Mouse (Mus musculus): ENCODE results near the gene Gm17490. TPM values are rescaled to one million over a fixed set of nuclear protein-coding genes. Genes with fewer than 3 reads are reported as not detected.
A peak's percentile ranks its signal among the peaks of the same experiment; 100 is the strongest.
"Not testable (repeated sequence)": the region's sequence is repeated elsewhere in the genome, so short reads cannot be mapped to it uniquely, and the experiment has no call there.

Gene Gm17490
- polyA plus RNA-seq, 1 experiment from 2014 or later: not detected

- H3K27ac ChIP-seq (ENCODE audit: low read depth, low read length); H3K9ac ChIP-seq (ENCODE audit: low read depth, low read length); H3K9me3 ChIP-seq (replicated peaks; ENCODE audit: control insufficient read depth, low read length); H3K36me3 ChIP-seq (ENCODE audit: control insufficient read depth, insufficient read depth, low read length); H3K4me2 ChIP-seq; H3K4me3 ChIP-seq (ENCODE audit: low read depth, low read length); ATAC-seq (replicated peaks; ENCODE audit: insufficient number of reproducible peaks, low FRiP score, low TSS enrichment); H3K27me3 ChIP-seq (ENCODE audit: control insufficient read depth, insufficient read depth, low read length); H3K4me1 ChIP-seq (ENCODE audit: control insufficient read depth, insufficient read depth, low read length): not testable (repeated sequence)
- 81% methylated on average over 6 of the region's 6 CpGs for WGBS (ENCODE audit: insufficient replicate concordance)
Measured at GRCm38 (mm10) chr2:11612939-11613338, 13.1 kb downstream of the Gm17490 start.

- not testable (repeated sequence) for ATAC-seq (replicated peaks; ENCODE audit: insufficient number of reproducible peaks, low FRiP score, low TSS enrichment); H3K4me1 ChIP-seq (ENCODE audit: control insufficient read depth, insufficient read depth, low read length); H3K27me3 ChIP-seq (ENCODE audit: control insufficient read depth, insufficient read depth, low read length); H3K27ac ChIP-seq (ENCODE audit: low read depth, low read length); H3K9me3 ChIP-seq (replicated peaks; ENCODE audit: control insufficient read depth, low read length); H3K9ac ChIP-seq (ENCODE audit: low read depth, low read length); H3K4me3 ChIP-seq (ENCODE audit: low read depth, low read length); H3K36me3 ChIP-seq (ENCODE audit: control insufficient read depth, insufficient read depth, low read length); H3K4me2 ChIP-seq
- 71% methylated on average over 4 of the region's 4 CpGs for WGBS (ENCODE audit: insufficient replicate concordance)
Measured at GRCm38 (mm10) chr2:11606718-11607117, 19.3 kb downstream of the Gm17490 start.

- H3K27ac ChIP-seq (ENCODE audit: low read depth, low read length): no peak overlapping the region
- H3K9ac ChIP-seq (ENCODE audit: low read depth, low read length): no peak overlapping the region
- H3K4me2 ChIP-seq: no peak overlapping the region
- H3K9me3 ChIP-seq (replicated peaks; ENCODE audit: control insufficient read depth, low read length): no peaks in the 10 kb centered on the region
- ATAC-seq (replicated peaks; ENCODE audit: insufficient number of reproducible peaks, low FRiP score, low TSS enrichment): no peak
- peaks cover 7% of the 10 kb centered on the region for H3K4me1 ChIP-seq (ENCODE audit: control insufficient read depth, insufficient read depth, low read length)
- H3K4me3 ChIP-seq (ENCODE audit: low read depth, low read length): no peak overlapping the region
- H3K27me3 ChIP-seq (ENCODE audit: control insufficient read depth, insufficient read depth, low read length): no peaks in the 10 kb centered on the region
- peaks cover 5% of the 10 kb centered on the region for H3K36me3 ChIP-seq (ENCODE audit: control insufficient read depth, insufficient read depth, low read length)
Measured at GRCm38 (mm10) chr2:11604911-11605310, 21.2 kb downstream of the Gm17490 start.

- Histone ChIP-seq H3K9me3 (replicated peaks; ENCODE audit: control insufficient read depth, low read length) (no peaks in the 10 kb centered on the region), H3K9ac (ENCODE audit: low read depth, low read length) (peak within 1 kb of the TSS; percentile 98), H3K4me2 (peak within 1 kb of the TSS; percentile 85), H3K36me3 (ENCODE audit: control insufficient read depth, insufficient read depth, low read length) (peaks cover 5% of the 10 kb centered on the region), H3K27ac (ENCODE audit: low read depth, low read length) (peak within 1 kb of the TSS; percentile 73; the same call in 1 of the 2 replicates), H3K4me1 (ENCODE audit: control insufficient read depth, insufficient read depth, low read length) (peaks cover 7% of the 10 kb centered on the region), H3K4me3 (ENCODE audit: low read depth, low read length) (peak within 1 kb of the TSS; percentile 96), H3K27me3 (ENCODE audit: control insufficient read depth, insufficient read depth, low read length) (no peaks in the 10 kb centered on the region)
- WGBS (ENCODE audit: insufficient replicate concordance): 85% methylated on average over 5 of the region's 5 CpGs
- ATAC-seq (replicated peaks; ENCODE audit: insufficient number of reproducible peaks, low FRiP score, low TSS enrichment): no peak
Measured at GRCm38 (mm10) chr2:11604053-11604452, 22.0 kb downstream of the Gm17490 start, which contains the start of gene Rbm17. TSS of gene Rbm17 (minus strand) at chr2:11604153.

- H3K4me3 ChIP-seq (ENCODE audit: low read depth, low read length): peak overlapping the region; percentile 96
- WGBS (ENCODE audit: insufficient replicate concordance): under 1% methylated on average over 77 of the region's 78 CpGs
- H3K9ac ChIP-seq (ENCODE audit: low read depth, low read length): peak overlapping the region; percentile 98
- no peaks in the 10 kb centered on the region for H3K27me3 ChIP-seq (ENCODE audit: control insufficient read depth, insufficient read depth, low read length)
- peaks cover 7% of the 10 kb centered on the region for H3K4me1 ChIP-seq (ENCODE audit: control insufficient read depth, insufficient read depth, low read length)
- H3K9me3 ChIP-seq (replicated peaks; ENCODE audit: control insufficient read depth, low read length): no peaks in the 10 kb centered on the region
- peak overlapping the region; percentile 73; the same call in 1 of the 2 replicates for H3K27ac ChIP-seq (ENCODE audit: low read depth, low read length)
- peaks cover 8% of the 10 kb centered on the region for H3K36me3 ChIP-seq (ENCODE audit: control insufficient read depth, insufficient read depth, low read length)
- peak; percentile 97 for ATAC-seq (replicated peaks; ENCODE audit: insufficient number of reproducible peaks, low FRiP score, low TSS enrichment)
- peak overlapping the region; percentile 85 for H3K4me2 ChIP-seq
Measured at GRCm38 (mm10) chr2:11602506-11603489, 23.3 kb downstream of the Gm17490 start.

GRCm38 (mm10) chr2:11601795-11602194 is 24.3 kb downstream of the Gm17490 start:
- WGBS (ENCODE audit: insufficient replicate concordance): 78% methylated on average over 6 of the region's 6 CpGs
- H3K4me1 ChIP-seq (ENCODE audit: control insufficient read depth, insufficient read depth, low read length): peaks cover 7% of the 10 kb centered on the region
- H3K9me3 ChIP-seq (replicated peaks; ENCODE audit: control insufficient read depth, low read length): no peaks in the 10 kb centered on the region
- H3K4me3 ChIP-seq (ENCODE audit: low read depth, low read length): peak overlapping the region; percentile 96
- peaks cover 11% of the 10 kb centered on the region for H3K36me3 ChIP-seq (ENCODE audit: control insufficient read depth, insufficient read depth, low read length)
- H3K27me3 ChIP-seq (ENCODE audit: control insufficient read depth, insufficient read depth, low read length): no peaks in the 10 kb centered on the region
- H3K4me2 ChIP-seq: peak overlapping the region; percentile 85
- no peak overlapping the region for H3K27ac ChIP-seq (ENCODE audit: low read depth, low read length)
- no peak for ATAC-seq (replicated peaks; ENCODE audit: insufficient number of reproducible peaks, low FRiP score, low TSS enrichment)
- peak overlapping the region; percentile 98 for H3K9ac ChIP-seq (ENCODE audit: low read depth, low read length)

- no peak overlapping the region for H3K4me3 ChIP-seq (ENCODE audit: low read depth, low read length)
- H3K4me1 ChIP-seq (ENCODE audit: control insufficient read depth, insufficient read depth, low read length): peaks cover 7% of the 10 kb centered on the region
- H3K9ac ChIP-seq (ENCODE audit: low read depth, low read length): no peak overlapping the region
- peaks cover 36% of the 10 kb centered on the region for H3K36me3 ChIP-seq (ENCODE audit: control insufficient read depth, insufficient read depth, low read length)
- no peak for ATAC-seq (replicated peaks; ENCODE audit: insufficient number of reproducible peaks, low FRiP score, low TSS enrichment)
- no peak overlapping the region for H3K27ac ChIP-seq (ENCODE audit: low read depth, low read length)
- H3K27me3 ChIP-seq (ENCODE audit: control insufficient read depth, insufficient read depth, low read length): no peaks in the 10 kb centered on the region
- 94% methylated on average over 7 of the region's 7 CpGs for WGBS (ENCODE audit: insufficient replicate concordance)
- no peak overlapping the region for H3K4me2 ChIP-seq
- no peaks in the 10 kb centered on the region for H3K9me3 ChIP-seq (replicated peaks; ENCODE audit: control insufficient read depth, low read length)
Measured at GRCm38 (mm10) chr2:11597906-11598305, 28.2 kb downstream of the Gm17490 start.

GRCm38 (mm10) chr2:11596690-11597089 is 29.4 kb downstream of the Gm17490 start:
- Histone ChIP-seq H3K36me3 (ENCODE audit: control insufficient read depth, insufficient read depth, low read length) (peaks cover 47% of the 10 kb centered on the region), H3K9ac (ENCODE audit: low read depth, low read length) (no peak overlapping the region)

More at GRCm38 (mm10) chr2:11596690-11597089, 29.4 kb downstream of the Gm17490 start:
- no peak overlapping the region for H3K4me2 ChIP-seq
- no peak overlapping the region for H3K4me3 ChIP-seq (ENCODE audit: low read depth, low read length)
- H3K27me3 ChIP-seq (ENCODE audit: control insufficient read depth, insufficient read depth, low read length): no peaks in the 10 kb centered on the region
- WGBS (ENCODE audit: insufficient replicate concordance): 80% methylated on average over 2 of the region's 2 CpGs
- H3K9me3 ChIP-seq (replicated peaks; ENCODE audit: control insufficient read depth, low read length): no peaks in the 10 kb centered on the region
- peaks cover 2% of the 10 kb centered on the region for H3K4me1 ChIP-seq (ENCODE audit: control insufficient read depth, insufficient read depth, low read length)
- no peak for ATAC-seq (replicated peaks; ENCODE audit: insufficient number of reproducible peaks, low FRiP score, low TSS enrichment)
- H3K27ac ChIP-seq (ENCODE audit: low read depth, low read length): no peak overlapping the region

Measured in heart, embryonic 11.5 days (tissue).